In genomic region chr1:34236254-34236723, GRCm38 (mm10) we compare ENCODE assay signal across 8 mouse cellular contexts.
A peak's percentile ranks its signal among the peaks of the same experiment; 100 is the strongest.
DNase-seq lines count a peak whose midpoint lies in the region; ATAC-seq and TF ChIP-seq lines count a peak whose summit lies in the region.

No protein-coding gene starts in this region.

- ATAC-seq in embryonic facial prominence, embryonic 15.5 days (ENCODE audit: insufficient number of reproducible peaks, low FRiP score, low TSS enrichment, low read depth) = peak; percentile 76
- peak; percentile 82 for ATAC-seq in heart, embryonic 14.5 days (ENCODE audit: insufficient number of reproducible peaks, insufficient read depth, low FRiP score, low read depth)
- ATAC-seq in kidney, embryonic 15.5 days (replicated peaks; ENCODE audit: low FRiP score) = peak; percentile 94

- in situ Hi-C loops in ES-E14 (cut with MboI; ENCODE audit: low sequenced_read_pairs in 2 of 2, unreplicated experiment in 2 of 2) = no loop called here

- H3K4me1 ChIP-seq in ES-E14 (ENCODE audit: control insufficient read depth in 2 of 2, insufficient read depth in 2 of 2, low read length in 2 of 2, poor library complexity in 1 of 2) = no peaks in the 10 kb centered on the region
- no peaks in the 10 kb centered on the region for H3K4me1 ChIP-seq in bone marrow, adult 2 months (ENCODE audit: control insufficient read depth, insufficient read depth, low read length)
- peaks cover 17% of the 10 kb centered on the region for H3K4me1 ChIP-seq in embryonic facial prominence, embryonic 15.5 days
- H3K4me1 ChIP-seq in heart, embryonic 14.5 days (ENCODE audit: control insufficient read depth in 2 of 2, insufficient read depth in 2 of 2, low read length in 2 of 2) = peaks cover 12 to 38% of the 10 kb centered on the region in 2 experiments
- H3K4me1 ChIP-seq in kidney, embryonic 15.5 days = peaks cover 33% of the 10 kb centered on the region

- H3K9ac ChIP-seq in ES-E14 (ENCODE audit: insufficient read depth, low read depth, low read length, poor library complexity, severe bottlenecking) = peak overlapping the region; percentile 72
- H3K9ac ChIP-seq in embryonic facial prominence, embryonic 15.5 days = peak overlapping the region; percentile 47
- H3K9ac ChIP-seq in heart, embryonic 14.5 days (ENCODE audit: low read length) = peak overlapping the region; percentile 77
- H3K9ac ChIP-seq in kidney, embryonic 15.5 days = peak overlapping the region; percentile 59

- H3K4me2 ChIP-seq in embryonic facial prominence, embryonic 15.5 days (replicated peaks) = peak overlapping the region; percentile 91
- peak overlapping the region; percentile 95 for H3K4me2 ChIP-seq in heart, embryonic 14.5 days (ENCODE audit: low read length)
- H3K4me2 ChIP-seq in kidney, embryonic 15.5 days = peak overlapping the region; percentile 85

- no peaks in the 10 kb centered on the region for H3K9me3 ChIP-seq in ES-E14 (ENCODE audit: control insufficient read depth, insufficient read depth, low read depth, low read length)
- H3K9me3 ChIP-seq in embryonic facial prominence, embryonic 15.5 days (replicated peaks) = no peaks in the 10 kb centered on the region
- H3K9me3 ChIP-seq in heart, embryonic 14.5 days (ENCODE audit: control insufficient read depth, low read length) = no peaks in the 10 kb centered on the region
- H3K9me3 ChIP-seq in kidney, embryonic 15.5 days (replicated peaks) = no peaks in the 10 kb centered on the region

- no peak for TF ChIP-seq CTCF in bone marrow, adult 2 months (IDR thresholded peaks at IDR 0.05; ENCODE audit: control insufficient read depth, insufficient read depth, low read length)

- H3K4me3 ChIP-seq in ES-E14 (ENCODE audit: insufficient read depth in 1 of 2, low read depth in 1 of 2, low read length in 2 of 2, poor library complexity in 1 of 2, severe bottlenecking in 1 of 2) = peak overlapping the region; percentile 27 to 47; a peak in 3 of 4 replicates
- H3K4me3 ChIP-seq in bone marrow, adult 2 months (replicated peaks; ENCODE audit: control insufficient read depth, low read depth, low read length) = peak overlapping the region; percentile 5
- peak overlapping the region; percentile 55 for H3K4me3 ChIP-seq in embryonic facial prominence, embryonic 15.5 days (replicated peaks)
- peak overlapping the region; percentile 38 to 61 for H3K4me3 ChIP-seq in heart, embryonic 14.5 days (ENCODE audit: control insufficient read depth in 1 of 2, insufficient read depth in 1 of 2, low read depth in 1 of 2, low read length in 2 of 2)
- H3K4me3 ChIP-seq in kidney, embryonic 15.5 days (replicated peaks) = peak overlapping the region; percentile 55

- no peak overlapping the region for H3K27ac ChIP-seq in ES-E14 (ENCODE audit: insufficient read depth, low read depth, low read length, poor library complexity, severe bottlenecking)
- H3K27ac ChIP-seq in bone marrow, adult 2 months (ENCODE audit: control insufficient read depth, insufficient read depth, low read depth, low read length, poor library complexity) = no peak overlapping the region
- H3K27ac ChIP-seq in embryonic facial prominence, embryonic 15.5 days (replicated peaks) = 0 out of 2 replicates have a peak overlapping the region, but pooled peaks have one; percentile 22
- peak overlapping the region in 1 of 2 experiments; percentile 25; a peak in 1 of 4 replicates for H3K27ac ChIP-seq in heart, embryonic 14.5 days (replicated peaks in 1 of 2; ENCODE audit: control insufficient read depth in 1 of 2, insufficient read depth in 1 of 2, low read depth in 2 of 2, low read length in 2 of 2)
- peak overlapping the region; percentile 71 for H3K27ac ChIP-seq in kidney, embryonic 15.5 days

- DNase-seq in ES-E14 (ENCODE audit: low read depth, low spot score) = peak; percentile 53
- DNase-seq in lung, postnatal 25 days (ENCODE audit: low spot score) = peak; percentile 78
- peak; percentile 91 for DNase-seq in retina, postnatal 1 day
- no peak for DNase-seq in frontal cortex, postnatal 25 days (ENCODE audit: low spot score in 2 of 2)

- TF ChIP-seq POLR2A in bone marrow, adult 2 months (IDR thresholded peaks at IDR 0.05; ENCODE audit: borderline replicate concordance, control insufficient read depth, low read depth, low read length) = peak; percentile 21; the same call in 1 of the 2 replicates

- H3K27me3 ChIP-seq in embryonic facial prominence, embryonic 15.5 days = no peaks in the 10 kb centered on the region
- no peaks in the 10 kb centered on the region for H3K27me3 ChIP-seq in heart, embryonic 14.5 days (ENCODE audit: control insufficient read depth, insufficient read depth, low read length)
- no peaks in the 10 kb centered on the region for H3K27me3 ChIP-seq in kidney, embryonic 15.5 days

- peaks cover 15% of the 10 kb centered on the region; the same call in 1 of the 2 replicates for H3K36me3 ChIP-seq in ES-E14 (ENCODE audit: control insufficient read depth, insufficient read depth, low read length, poor library complexity, severe bottlenecking)
- H3K36me3 ChIP-seq in embryonic facial prominence, embryonic 15.5 days = no peaks in the 10 kb centered on the region
- peaks cover 10% of the 10 kb centered on the region; the same call in 1 of the 2 replicates for H3K36me3 ChIP-seq in heart, embryonic 14.5 days (ENCODE audit: control insufficient read depth, insufficient read depth, low read length)
- H3K36me3 ChIP-seq in kidney, embryonic 15.5 days = 0 out of 2 replicates have a peak, but pooled peaks cover 3% of the 10 kb centered on the region

- WGBS in bone marrow, adult 2 months = 3% methylated on average over 28 of the region's 28 CpGs
- WGBS in embryonic facial prominence, embryonic 15.5 days = 1% methylated on average over 28 of the region's 28 CpGs
- WGBS in heart, embryonic 14.5 days = 1% methylated on average over 28 of the region's 28 CpGs
- WGBS in kidney, embryonic 15.5 days = under 1% methylated on average over 28 of the region's 28 CpGs

TF ChIP-seq in ES-E14, 5 proteins besides CTCF, POLR2A, EP300 and RAD21:
- no peak for TF ChIP-seq MAFK (IDR thresholded peaks at IDR 0.05; ENCODE audit: insufficient read depth, low read depth, low read length)
- TF ChIP-seq ZNF384 (IDR thresholded peaks at IDR 0.05; ENCODE audit: low read depth, low read length) = no peak
- TF ChIP-seq ZC3H11A (IDR thresholded peaks at IDR 0.05; ENCODE audit: borderline replicate concordance, low read depth, low read length) = no peak
- TF ChIP-seq CHD2 (IDR thresholded peaks at IDR 0.05; ENCODE audit: low read depth, low read length) = no peak
- no peak for TF ChIP-seq HCFC1 (IDR thresholded peaks at IDR 0.05; ENCODE audit: borderline replicate concordance, insufficient read depth, low read length)

Comparison
In these comparisons a context has a peak if more than half of its experiments do, and no peak if none do; other contexts are left out.
1. DNase-seq: peak in ES-E14 (single experiment), lung, postnatal 25 days (single experiment) and retina, postnatal 1 day (single experiment); none in frontal cortex, postnatal 25 days (0 of 2).
2. H3K27ac ChIP-seq: peak in embryonic facial prominence, embryonic 15.5 days (single experiment) and kidney, embryonic 15.5 days (single experiment); none in ES-E14 (single experiment) and bone marrow, adult 2 months (single experiment).
3. H3K4me3 ChIP-seq: peak in every context shown above with its lines; median percentile 55 in embryonic facial prominence, embryonic 15.5 days; 55 in kidney, embryonic 15.5 days; 50 in heart, embryonic 14.5 days; 37 in ES-E14; 5 in bone marrow, adult 2 months.
4. Peak in every context shown above with its lines, with median percentiles within 50 percentile points of each other: H3K9ac ChIP-seq, ATAC-seq and H3K4me2 ChIP-seq.